Mouse (Mus musculus) ES-E14 (cell line): ENCODE data around the gene Abcc9.

Experiments used
- HCFC1 ChIP-seq: IDR thresholded peaks from 2 replicates; pipeline ENCODE4 v1.6.1; 2012; ENCODE audit warnings: low read length, inconsistent platforms, borderline replicate concordance; ENCODE audit not compliant: insufficient read depth
- ZC3H11A ChIP-seq: IDR thresholded peaks from 2 replicates; pipeline ENCODE4 v1.6.1; 2012; ENCODE audit warnings: low read depth, mild to moderate bottlenecking, inconsistent platforms, low read length, borderline replicate concordance

DNA sequence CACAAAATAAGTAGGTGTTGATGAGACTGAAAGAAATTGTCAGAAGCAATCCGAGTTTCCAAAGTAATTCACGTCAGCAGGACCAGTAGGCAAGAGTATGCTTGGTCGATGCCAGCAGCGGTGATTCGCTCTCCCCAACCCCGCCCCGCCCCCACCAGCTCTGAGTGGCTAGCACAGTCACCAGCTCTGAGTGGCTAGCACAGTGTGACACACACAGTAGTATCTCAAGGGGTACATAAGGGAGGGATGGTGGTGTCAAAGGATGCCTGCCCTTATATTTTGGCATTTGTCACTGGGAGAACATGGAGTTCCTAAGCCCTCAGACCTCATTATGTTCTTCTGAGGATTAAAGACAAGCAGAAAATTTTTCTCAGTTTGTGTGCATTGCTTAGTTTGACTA, 56.6 kb downstream of the Abcc9 start:
- no peak for TF ChIP-seq ZC3H11A
- no peak for TF ChIP-seq HCFC1
